ENCODE assay signal across 15 mouse cellular contexts in genomic region chr5:118509871-118510270, GRCm38 (mm10).
"Had no signal": no experiment of that assay in that cellular context is flagged by ENCODE, and none has a peak within 500 bp of the region (broad histone marks: within the 10 kb centered on the region; RNA-seq: fewer than 3 reads in every experiment).

No protein-coding gene starts in this region.

- H3K4me3 ChIP-seq: lung, embryonic 15.5 days; megakaryocyte, embryonic 14.5 days; midbrain, embryonic 13.5 days; midbrain, embryonic 15.5 days; neural tube, embryonic 12.5 days; stomach, embryonic 15.5 days had no signal

- H3K27ac ChIP-seq: lung, embryonic 15.5 days; macrophage; midbrain, embryonic 13.5 days; midbrain, embryonic 15.5 days; neural tube, embryonic 12.5 days; stomach, embryonic 15.5 days; stomach, postnatal 0 days had no signal

- H3K9ac ChIP-seq: lung, embryonic 15.5 days; midbrain, embryonic 13.5 days; midbrain, embryonic 15.5 days; neural tube, embryonic 12.5 days; stomach, embryonic 15.5 days had no signal

- H3K9me3 ChIP-seq: lung, embryonic 15.5 days; megakaryocyte, embryonic 14.5 days; midbrain, embryonic 13.5 days; midbrain, embryonic 15.5 days; neural tube, embryonic 12.5 days; stomach, embryonic 15.5 days had no signal

- H3K36me3 ChIP-seq: lung, embryonic 15.5 days; midbrain, embryonic 13.5 days; midbrain, embryonic 15.5 days; neural tube, embryonic 12.5 days; stomach, embryonic 15.5 days had no signal

- H3K27me3 ChIP-seq: lung, embryonic 15.5 days; megakaryocyte, embryonic 14.5 days; stomach, embryonic 15.5 days had no signal

- ATAC-seq: lung, postnatal 0 days; midbrain, embryonic 13.5 days; midbrain, embryonic 15.5 days had no signal

- DNase-seq: lung, postnatal 14 days; lung, postnatal 36 days; right cerebral cortex, postnatal 14 days; thymus, adult 2 months; thymus, postnatal 25 days; thymus, postnatal 4 days had no signal
